Mouse (Mus musculus): ENCODE results near the gene Slc5a5.

Gene Slc5a5

DNA sequence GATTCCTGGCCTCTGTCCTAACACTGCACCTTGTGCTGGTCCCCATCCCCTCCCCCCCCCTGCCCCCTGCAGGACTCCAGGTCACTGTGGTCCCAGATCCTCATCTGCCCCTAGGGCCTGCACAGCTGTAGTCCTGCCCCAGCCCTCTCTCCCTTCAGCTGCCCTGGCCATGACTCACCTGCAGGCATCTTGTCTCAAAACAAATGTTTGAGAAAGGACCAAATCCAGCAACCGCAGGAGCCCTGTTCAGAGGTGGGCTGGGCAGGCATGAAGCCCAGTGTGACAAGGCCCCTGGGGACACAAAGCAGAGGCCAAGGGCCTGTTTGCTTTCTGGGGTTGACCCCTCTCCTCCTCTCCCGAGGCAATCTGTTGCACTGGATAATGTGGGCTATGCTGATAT lies 14.4 kb downstream of the Slc5a5 start:
- DNase-seq, result no peak

DNA sequence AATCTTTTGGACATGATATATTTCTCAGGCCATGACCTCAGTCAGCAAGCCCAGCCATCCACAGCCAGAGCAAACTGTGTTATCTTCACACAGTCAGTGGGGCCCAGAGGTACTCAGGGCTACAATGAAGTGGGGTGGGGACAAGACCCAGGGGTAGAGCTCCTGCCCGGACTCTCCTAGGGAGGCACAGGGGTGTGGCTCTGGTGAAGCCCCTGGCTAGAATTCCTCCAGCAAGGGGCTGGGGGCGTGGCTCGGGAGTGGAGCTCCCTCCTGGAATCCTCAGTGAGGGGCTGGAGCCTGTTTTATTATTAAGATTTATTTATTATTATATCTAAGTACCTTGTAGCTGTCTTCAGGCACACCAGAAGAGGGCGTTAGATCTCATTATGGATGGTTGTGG lies 16.2 kb downstream of the Slc5a5 start:
- DNase-seq, result no peak

DNA sequence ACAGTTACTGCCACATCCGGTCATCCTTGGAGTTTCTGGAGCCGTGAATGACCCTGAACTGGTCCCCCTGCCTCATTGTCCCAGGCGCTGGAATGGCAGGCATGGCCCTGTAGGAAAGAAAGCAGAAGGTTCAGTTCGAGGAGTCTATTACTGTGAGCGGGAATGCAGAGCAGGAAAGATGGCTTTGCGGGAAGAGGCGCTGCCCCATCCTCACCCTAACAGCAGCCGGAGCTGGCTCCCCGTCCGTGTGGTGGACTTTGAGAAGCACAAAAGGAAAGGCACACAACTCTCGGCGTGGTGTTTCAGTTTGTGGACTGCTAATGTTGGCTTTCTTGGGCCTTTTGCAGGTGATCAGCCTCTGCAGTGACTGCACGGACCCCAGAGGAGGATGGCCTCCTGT lies 18.1 kb downstream of the Slc5a5 start:
- no peak for DNase-seq

DNA sequence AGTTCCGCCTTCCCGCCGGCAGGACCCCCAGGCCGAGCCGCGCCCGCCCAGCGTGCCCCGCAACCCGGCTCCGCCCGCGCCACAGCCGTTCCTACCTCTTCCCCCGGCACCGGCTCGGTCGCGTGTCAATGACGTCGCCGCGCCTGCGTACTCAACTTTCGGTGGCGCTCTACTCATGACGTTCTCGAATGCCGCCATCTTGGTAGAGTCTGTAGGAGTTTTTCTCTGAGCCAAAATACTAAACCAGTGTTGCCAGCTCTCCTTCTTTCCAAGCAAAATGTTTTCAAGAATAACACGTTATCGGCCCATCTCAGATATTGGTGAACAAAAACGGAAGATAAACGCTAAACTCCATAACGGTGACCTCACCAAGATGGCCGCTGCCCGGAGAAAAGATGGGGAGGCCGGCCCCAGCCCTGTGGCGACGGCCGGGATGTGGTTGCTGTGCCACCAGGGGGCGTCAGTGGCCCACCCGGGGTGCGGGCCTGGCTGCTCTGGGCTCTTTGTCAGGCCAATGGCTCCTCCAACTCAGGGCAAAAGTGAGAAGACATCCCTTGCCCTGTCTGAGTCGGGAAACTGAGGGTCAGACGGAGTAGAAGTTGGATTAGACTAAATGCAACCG lies 19.1 kb downstream of the Slc5a5 start, which contains the start of gene Ccdc124:
Gene Ccdc124 (minus strand): TSS at position 572 of the 622 bp plus-strand sequence.
- DNase-seq, result peak; percentile 96

DNA sequence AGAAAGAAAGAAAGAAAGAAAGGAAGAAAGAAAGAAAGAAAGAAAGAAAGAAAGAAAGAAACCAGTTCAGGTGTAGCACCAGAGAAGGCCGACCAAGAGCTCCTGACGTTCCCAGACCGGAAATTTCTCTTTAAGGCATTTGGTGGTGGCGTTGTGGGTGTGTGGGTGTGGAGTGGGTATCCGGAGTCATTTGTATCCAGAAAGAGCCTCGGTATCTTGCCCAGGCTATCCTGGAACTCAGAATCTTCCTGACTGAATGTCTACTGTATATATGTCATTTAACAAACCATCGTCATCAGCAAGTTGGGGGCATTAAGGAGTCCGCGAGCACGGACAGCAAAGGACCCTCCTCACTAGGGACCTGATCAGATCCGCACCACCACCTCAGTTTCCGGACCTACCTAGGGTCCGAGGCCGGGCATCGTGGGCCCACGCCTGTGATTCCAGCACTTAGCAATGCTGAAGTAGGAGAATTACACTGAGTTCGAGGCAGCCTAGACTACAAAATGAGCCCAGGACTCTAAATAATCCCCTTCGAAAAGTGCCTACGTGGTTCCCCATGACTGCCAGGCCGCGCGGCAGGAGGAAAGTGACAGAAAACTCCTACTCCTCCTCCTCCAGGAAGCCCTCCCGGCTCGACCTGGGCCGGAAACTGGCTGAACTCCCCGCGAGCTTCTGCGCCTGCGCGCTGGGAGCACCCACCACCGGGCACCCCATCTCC lies 19.8 kb downstream of the Slc5a5 start:
- no peak for DNase-seq

- no peak for DNase-seq
Measured at GRCm38 (mm10) chr8:70871195-70871807, 21.3 kb downstream of the Slc5a5 start.

DNA sequence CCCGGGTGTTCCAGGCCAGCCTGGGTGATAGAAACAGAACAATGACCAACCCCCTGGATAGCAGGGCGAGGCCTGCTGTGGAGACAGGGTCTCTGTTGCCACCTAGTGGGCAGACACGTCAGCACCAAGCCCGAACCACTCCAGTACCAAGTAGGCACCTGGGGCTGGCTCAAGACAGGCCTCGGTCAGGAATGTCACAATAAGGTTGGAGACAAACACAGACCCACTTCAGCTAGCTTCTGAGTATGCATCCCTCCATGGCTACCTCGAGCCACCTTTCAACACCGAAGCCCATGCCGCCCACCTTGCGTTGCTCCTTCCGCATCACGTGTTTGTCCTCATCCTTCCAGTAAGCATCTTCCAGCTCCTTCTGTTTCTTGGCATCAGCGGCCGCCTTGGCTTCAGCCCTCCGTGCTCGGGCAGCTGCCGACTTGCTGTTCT lies 22.9 kb downstream of the Slc5a5 start:
- DNase-seq, result peak; percentile 82

DNA sequence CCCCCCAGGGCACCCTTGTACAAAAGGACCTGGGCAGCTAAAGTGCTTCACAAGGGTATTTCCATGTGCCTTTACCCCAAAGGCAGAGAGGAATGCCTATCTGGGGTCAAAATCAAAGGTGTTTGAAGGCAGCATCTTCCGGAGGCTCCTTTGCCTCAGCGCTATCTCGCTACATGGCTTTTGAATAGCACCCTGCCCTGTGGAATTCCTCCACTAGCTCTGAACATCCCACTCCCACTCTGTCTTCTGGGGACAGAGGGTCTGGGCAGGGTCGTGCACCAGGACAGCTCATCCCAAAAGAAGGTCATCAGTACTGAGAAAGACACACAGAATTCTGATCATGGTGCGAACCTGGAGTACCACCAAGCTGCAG lies 23.4 kb downstream of the Slc5a5 start:
- DNase-seq, result no peak

GRCm38 (mm10) chr8:70868559-70869198 lies 23.9 kb downstream of the Slc5a5 start:
- DNase-seq, result peak; percentile 57

DNA sequence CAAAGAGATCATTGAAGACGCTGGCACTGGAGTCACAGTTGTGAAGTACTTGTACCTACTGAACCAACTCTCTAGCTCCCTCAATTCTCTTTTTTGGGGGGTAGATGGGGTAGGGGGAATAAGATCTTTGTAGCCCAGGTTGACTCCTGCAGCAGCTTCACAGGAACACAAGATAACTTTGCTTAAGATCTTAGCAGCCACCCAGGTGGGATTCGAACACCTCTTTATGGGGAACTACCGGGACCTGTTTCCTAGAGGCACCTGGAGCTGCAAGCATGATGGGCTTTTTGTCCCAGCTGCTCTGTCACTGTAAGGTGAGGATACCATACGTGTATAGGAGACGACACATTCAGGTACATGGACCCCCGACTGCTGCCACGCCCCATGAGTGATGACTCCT lies 26.0 kb downstream of the Slc5a5 start:
- DNase-seq, result no peak

- no peak for DNase-seq
Measured at GRCm38 (mm10) chr8:70866001-70866520, 26.5 kb downstream of the Slc5a5 start.

DNA sequence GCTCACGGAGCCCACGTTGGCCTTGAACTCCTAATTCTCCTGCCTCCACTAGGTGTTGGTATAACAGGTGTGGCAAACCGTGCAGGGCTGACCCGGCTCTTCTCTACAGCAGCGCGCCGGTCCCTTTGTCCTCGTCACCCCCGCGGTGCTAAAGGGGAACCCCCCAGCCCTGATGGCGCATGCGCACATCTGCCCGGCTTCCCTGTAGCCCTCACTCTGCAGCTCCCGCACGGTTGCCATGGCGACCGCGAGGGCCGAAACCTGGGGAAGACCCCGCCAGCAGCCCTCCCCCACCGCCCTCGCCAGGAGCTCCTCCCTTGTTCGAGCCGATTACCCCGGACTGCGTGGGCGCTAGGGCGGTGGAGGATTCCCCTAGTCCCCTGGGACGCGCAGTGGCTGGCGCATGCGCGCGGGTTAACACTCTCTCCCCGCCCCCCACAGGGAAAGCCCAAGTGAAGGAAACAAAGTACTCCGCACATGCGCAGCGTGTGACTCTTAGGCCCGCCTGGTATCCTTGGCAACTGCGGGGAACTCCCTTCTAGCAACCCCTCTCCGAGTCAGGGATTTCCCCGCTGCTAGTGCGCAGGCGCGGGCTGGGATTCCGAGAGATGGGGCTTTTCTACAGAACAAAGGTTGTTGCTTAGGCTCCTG lies 27.1 kb downstream of the Slc5a5 start:
- peak; percentile 100 for DNase-seq

GRCm38 (mm10) chr8:70864712-70865221 lies 27.8 kb downstream of the Slc5a5 start:
- peak; percentile 61 for DNase-seq

- DNase-seq, result peak; percentile 57
Measured at GRCm38 (mm10) chr8:70863956-70864711, 28.4 kb downstream of the Slc5a5 start.

DNA sequence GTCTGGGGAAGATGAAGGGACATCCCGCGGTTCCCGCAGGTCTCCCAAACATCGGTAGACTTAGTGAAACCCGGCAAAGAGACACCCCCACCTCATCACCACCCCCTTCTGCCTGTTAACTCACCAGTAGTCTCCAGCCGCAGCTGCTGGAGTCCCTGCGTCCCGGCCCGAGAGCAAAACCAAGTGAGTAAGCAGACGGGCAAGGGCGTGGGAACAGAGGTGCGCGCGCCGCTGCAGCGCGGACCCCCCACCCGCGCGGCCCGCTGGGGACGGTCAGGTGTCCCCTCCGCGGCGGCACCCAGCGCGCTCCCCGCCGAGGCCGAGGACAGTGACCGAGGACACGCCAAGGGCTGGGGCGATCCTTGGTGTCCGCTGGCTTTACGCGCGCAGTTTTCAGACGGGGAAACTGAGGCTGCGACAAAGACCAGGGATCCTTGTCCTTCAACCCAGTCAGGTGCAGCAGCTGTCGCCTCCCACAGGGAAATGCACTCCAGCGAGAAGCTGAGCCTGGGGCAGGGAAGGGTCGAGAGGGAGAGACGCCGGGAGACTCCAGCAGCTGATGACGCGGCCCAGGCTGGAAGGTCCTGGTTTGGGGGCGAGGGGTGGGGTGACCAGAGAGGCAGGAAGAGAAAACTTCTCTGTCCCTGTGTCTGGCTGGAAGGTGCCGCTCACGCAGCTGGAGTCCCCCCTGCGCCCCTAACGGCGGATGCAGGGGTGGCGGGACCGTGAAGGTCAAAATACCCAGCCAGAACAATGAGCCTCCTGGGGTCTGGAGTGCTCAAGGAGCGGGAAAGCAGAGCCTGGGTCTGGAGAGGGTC lies 29.5 kb downstream of the Slc5a5 start, which contains the start of gene Kcnn1:
Gene Kcnn1 (minus strand): TSS at position 435 of the 818 bp plus-strand sequence.
- peak; percentile 67 for DNase-seq

DNA sequence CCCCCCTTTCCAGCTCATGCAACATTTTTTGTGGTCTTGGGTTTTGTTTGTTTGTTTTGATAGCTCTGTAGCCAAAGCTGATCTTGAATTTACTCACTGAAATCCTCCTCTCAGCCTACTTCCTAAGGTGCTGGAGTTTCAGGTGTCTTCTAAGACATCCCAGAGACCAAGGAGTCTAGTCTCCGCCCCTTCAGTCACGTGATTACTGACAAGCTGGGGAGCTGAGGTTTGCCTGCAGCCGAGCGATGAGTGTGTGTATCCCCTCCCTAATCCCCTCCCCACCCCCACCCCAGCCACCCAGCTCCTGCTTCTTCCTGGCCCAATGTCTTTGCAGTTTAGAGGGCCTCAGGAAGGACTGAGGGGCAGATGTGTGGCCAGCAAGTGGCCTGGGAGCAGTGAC lies 35.0 kb downstream of the Slc5a5 start:
- DNase-seq, result peak; percentile 64

- peak; percentile 80 for DNase-seq
Measured at GRCm38 (mm10) chr8:70856541-70857197, 35.9 kb downstream of the Slc5a5 start.

GRCm38 (mm10) chr8:70856028-70856427 lies 36.5 kb downstream of the Slc5a5 start:
- DNase-seq, result no peak

- no peak for DNase-seq
Measured at GRCm38 (mm10) chr8:70853863-70854262, 38.7 kb downstream of the Slc5a5 start.

- DNase-seq, result no peak
Measured at GRCm38 (mm10) chr8:70852595-70853231, 39.8 kb downstream of the Slc5a5 start.

Data from retina, postnatal 1 day (tissue).